Mouse (Mus musculus) liver, adult 2 months (tissue): ENCODE data around the gene 2210011C24Rik. TPM values are rescaled to one million over a fixed set of nuclear protein-coding genes. Genes with fewer than 3 reads are reported as not detected.

Source experiments
- DNase-seq: peaks from one replicate; pipeline ENCODE4 v3.0.0-alpha.2; 2011; ENCODE audit warnings: low read depth, low spot score; ENCODE audit errors: extremely low read depth
- H3K27ac ChIP-seq: fragments of 200-500 bp; replicated peaks from 2 replicates; pipeline ENCODE4 v1.5.1; 2012; ENCODE audit warnings: low read depth, mild to moderate bottlenecking, control low read depth, inconsistent platforms, low read length; ENCODE audit not compliant: insufficient read depth
- H3K27me3 ChIP-seq: fragments of 200-500 bp; 2 replicates; pipeline ENCODE4 v1.6.1; 2012; ENCODE audit warnings: mild to moderate bottlenecking, moderate library complexity, low read length, inconsistent platforms; ENCODE audit not compliant: control insufficient read depth, insufficient read depth
- H3K36me3 ChIP-seq: fragments of 200-500 bp; 2 replicates; pipeline ENCODE4 v1.6.1; 2012; ENCODE audit warnings: low read length, inconsistent platforms; ENCODE audit not compliant: control insufficient read depth, insufficient read depth
- H3K4me1 ChIP-seq: fragments of 200-500 bp; 2 replicates; pipeline ENCODE4 v1.6.1; 2011; ENCODE audit warnings: low read length; ENCODE audit not compliant: control insufficient read depth, insufficient read depth
- H3K4me3 ChIP-seq: fragments of 200-500 bp; 2 replicates; pipeline ENCODE4 v1.5.1; 2011; ENCODE audit warnings: low read depth, mild to moderate bottlenecking, control low read depth, low read length, moderate library complexity; ENCODE audit not compliant: insufficient read depth
- H3K79me2 ChIP-seq: fragments of 200-500 bp; 2 replicates; pipeline ENCODE4 v1.6.1; 2012; ENCODE audit warnings: inconsistent platforms, mild to moderate bottlenecking, low read length, moderate library complexity; ENCODE audit not compliant: control insufficient read depth, insufficient read depth
- H3K9ac ChIP-seq: fragments of 200-500 bp; 2 replicates; pipeline ENCODE4 v1.6.1; 2012; ENCODE audit warnings: low read depth, mild to moderate bottlenecking, control low read depth, inconsistent platforms, low read length
- CTCF ChIP-seq: fragments of 200-500 bp; IDR thresholded peaks from 2 replicates; pipeline ENCODE4 v1.5.1; 2011; ENCODE audit warnings: low read depth, low read length, control low read depth
- POLR2A ChIP-seq: fragments of 200-500 bp; IDR thresholded peaks from 2 replicates; pipeline ENCODE4 v1.6.1; 2011; ENCODE audit warnings: low read length, control low read depth; ENCODE audit not compliant: insufficient read depth; ENCODE audit errors: extremely low read depth
- WGBS: fragments of 180-500 bp; shearing (Covaris S2); methylation state at CpG from one replicate; pipeline ENCODE4 v1.1.7; 2018; 5-methylcytosine and 5-hydroxymethylcytosine counted together
- polyA plus RNA-seq: library from polyadenylated mRNA; depleted of rRNA; stranded (reverse); fragments of >200 nt; gene quantifications from 2 replicates; pipeline ENCODE4 v1.2.3, GENCODE M21; 2012
- total RNA-seq: library from RNA; depleted of rRNA; stranded (reverse); fragments of >200 nt; gene quantifications from 2 replicates; pipeline ENCODE4 v1.2.3, GENCODE M21; 2014

Gene 2210011C24Rik
- total and polyA plus RNA-seq, 2 experiments: 0.28 to 0.34 TPM

- Histone ChIP-seq H3K9ac (peak overlapping the region; percentile 88), H3K27me3 (no peaks in the 10 kb centered on the region), H3K27ac (peak overlapping the region; percentile 93), H3K4me1 (peaks cover 16% of the 10 kb centered on the region), H3K79me2 (no peaks in the 10 kb centered on the region), H3K36me3 (no peaks in the 10 kb centered on the region), H3K4me3 (peak overlapping the region; percentile 78)
- under 1% methylated on average over 30 of the region's 30 CpGs for WGBS
- no peak for TF ChIP-seq CTCF
- TF ChIP-seq POLR2A: peak; percentile 79
- peak; percentile 91 for DNase-seq
These were observed 7.3 kb downstream of the 2210011C24Rik start for GRCm38 (mm10) chr8:84004533-84005201.

- 52% methylated on average over 6 of the region's 6 CpGs for WGBS
- 0 out of 2 replicates have a peak overlapping the region, but pooled peaks have one; percentile 93 for H3K27ac ChIP-seq
- no peak for TF ChIP-seq CTCF
- TF ChIP-seq POLR2A: no peak
- H3K79me2 ChIP-seq: no peaks in the 10 kb centered on the region
- no peaks in the 10 kb centered on the region for H3K36me3 ChIP-seq
- H3K4me3 ChIP-seq: peak overlapping the region; percentile 78; the same call in 1 of the 2 replicates
- H3K27me3 ChIP-seq: no peaks in the 10 kb centered on the region
- DNase-seq: peak; percentile 25
- peaks cover 25% of the 10 kb centered on the region for H3K4me1 ChIP-seq
- no peak overlapping the region for H3K9ac ChIP-seq
These were observed 8.2 kb downstream of the 2210011C24Rik start for GRCm38 (mm10) chr8:84003612-84004246.

GRCm38 (mm10) chr8:84002957-84003611 lies 8.9 kb downstream of the 2210011C24Rik start:
- WGBS: 35% methylated on average over 12 of the region's 12 CpGs
- peaks cover 27% of the 10 kb centered on the region for H3K4me1 ChIP-seq
- no peak overlapping the region; the same call in 1 of the 2 replicates for H3K9ac ChIP-seq
- no peak overlapping the region for H3K4me3 ChIP-seq
- H3K79me2 ChIP-seq: no peaks in the 10 kb centered on the region
- TF ChIP-seq POLR2A: no peak
- TF ChIP-seq CTCF: no peak
- H3K36me3 ChIP-seq: no peaks in the 10 kb centered on the region
- no peaks in the 10 kb centered on the region for H3K27me3 ChIP-seq
- no peak overlapping the region for H3K27ac ChIP-seq
- peak; percentile 56 for DNase-seq

GRCm38 (mm10) chr8:84001281-84002000 lies 10.5 kb downstream of the 2210011C24Rik start, which contains the start of gene 1700067K01Rik:
1700067K01Rik (plus strand) TSS chr8:84001502.
- no peak for DNase-seq
- no peaks in the 10 kb centered on the region for H3K79me2 ChIP-seq
- no peak within 1 kb of the TSS for H3K4me3 ChIP-seq
- 82% methylated on average over 61 of the region's 61 CpGs for WGBS
- no peak for TF ChIP-seq POLR2A
- TF ChIP-seq CTCF: no peak
- no peaks in the 10 kb centered on the region for H3K36me3 ChIP-seq
- no peaks in the 10 kb centered on the region for H3K27me3 ChIP-seq
- H3K4me1 ChIP-seq: peaks cover 27% of the 10 kb centered on the region
- H3K27ac ChIP-seq: no peak within 1 kb of the TSS
- H3K9ac ChIP-seq: no peak within 1 kb of the TSS

- H3K36me3 ChIP-seq: no peaks in the 10 kb centered on the region; the same call in 1 of the 2 replicates
- H3K79me2 ChIP-seq: no peaks in the 10 kb centered on the region
- peaks cover 25% of the 10 kb centered on the region for H3K4me1 ChIP-seq
- no peak overlapping the region for H3K9ac ChIP-seq
- no peak for DNase-seq
- H3K4me3 ChIP-seq: no peak overlapping the region
- no peaks in the 10 kb centered on the region for H3K27me3 ChIP-seq
- 91% methylated on average over 2 of the region's 2 CpGs for WGBS
- no peak overlapping the region for H3K27ac ChIP-seq
- TF ChIP-seq POLR2A (no peak), CTCF (no peak)
These were observed 12.1 kb downstream of the 2210011C24Rik start for GRCm38 (mm10) chr8:83999825-84000224.
